Mouse (Mus musculus) megakaryocyte, embryonic 14.5 days (primary cell): Measurements from ENCODE around the gene Zup1.

ENCODE experiments used
- FLI1 ChIP-seq: IDR thresholded peaks from 2 replicates; pipeline ENCODE4 v1.6.1; 2012; ENCODE audit warnings: low read length, inconsistent platforms, mixed read lengths
- GATA1 ChIP-seq: IDR thresholded peaks from 3 replicates; pipeline ENCODE4 v1.6.1; 2012; ENCODE audit warnings: mixed read lengths, low read length, inconsistent platforms, borderline replicate concordance

GRCm38 (mm10) chr10:33872672-33873398 is 78.2 kb downstream of the Zup1 start:
- TF ChIP-seq GATA1 (no peak), FLI1 (no peak)
